Mouse (Mus musculus): ENCODE measurements around the gene Cdkn2aip. TPM values are rescaled to one million over a fixed set of nuclear protein-coding genes. Genes with fewer than 3 reads are reported as not detected.

Gene Cdkn2aip
- polyA plus RNA-seq (2012; rRNA removed) = 22.2 and 22.8 TPM in 2 replicates

DNA sequence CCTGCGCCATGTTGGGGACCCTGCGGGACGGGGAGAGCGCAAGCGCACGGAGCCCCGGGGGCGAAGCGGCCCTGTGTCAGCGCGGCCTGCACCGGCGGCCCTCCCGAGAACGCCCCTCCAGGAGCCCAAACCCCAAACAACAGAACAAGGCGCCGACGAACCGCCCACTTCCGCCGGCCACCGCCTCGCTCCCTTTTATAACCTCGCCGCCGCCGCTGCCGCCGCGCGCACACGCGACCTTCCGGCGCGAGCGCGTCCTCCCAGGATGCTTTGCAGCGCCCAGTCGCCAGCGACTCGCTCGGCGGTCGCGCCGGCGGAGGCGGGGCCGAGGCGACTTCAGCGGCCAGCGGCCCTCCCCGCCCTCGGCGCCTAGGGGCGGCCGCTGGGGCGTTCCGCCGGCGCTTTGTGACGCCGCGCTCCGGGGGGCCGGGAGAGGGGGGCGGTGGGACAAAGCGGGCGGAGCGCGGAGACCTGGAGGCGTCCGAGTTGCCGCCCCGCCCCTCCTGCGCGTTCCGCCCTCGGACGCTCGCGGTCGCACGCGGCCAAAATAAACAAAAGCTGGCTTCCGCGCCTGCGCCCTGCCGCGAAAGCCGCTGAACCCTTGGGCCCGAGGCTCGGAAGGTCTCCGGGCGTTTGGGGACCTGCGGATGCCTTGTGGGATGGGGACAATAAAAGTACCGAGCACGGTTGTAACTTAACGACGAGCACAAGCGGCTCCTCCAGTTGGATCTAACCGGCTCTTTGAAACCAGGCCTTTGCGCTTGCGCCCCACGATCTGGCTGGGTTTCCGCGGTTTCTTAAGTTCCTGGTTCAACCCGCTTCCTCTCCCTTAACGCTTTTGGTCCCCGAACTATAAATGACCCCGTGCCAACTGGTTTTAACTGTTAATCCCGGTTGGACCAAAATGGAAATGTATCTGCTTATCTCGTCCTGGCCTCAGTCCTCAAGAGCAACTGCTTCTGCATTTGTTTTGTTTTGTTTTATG lies at the start of gene Cdkn2aip:
TSS of gene Cdkn2aip (minus strand) at position 172 of the 985 bp plus-strand sequence.

DNA sequence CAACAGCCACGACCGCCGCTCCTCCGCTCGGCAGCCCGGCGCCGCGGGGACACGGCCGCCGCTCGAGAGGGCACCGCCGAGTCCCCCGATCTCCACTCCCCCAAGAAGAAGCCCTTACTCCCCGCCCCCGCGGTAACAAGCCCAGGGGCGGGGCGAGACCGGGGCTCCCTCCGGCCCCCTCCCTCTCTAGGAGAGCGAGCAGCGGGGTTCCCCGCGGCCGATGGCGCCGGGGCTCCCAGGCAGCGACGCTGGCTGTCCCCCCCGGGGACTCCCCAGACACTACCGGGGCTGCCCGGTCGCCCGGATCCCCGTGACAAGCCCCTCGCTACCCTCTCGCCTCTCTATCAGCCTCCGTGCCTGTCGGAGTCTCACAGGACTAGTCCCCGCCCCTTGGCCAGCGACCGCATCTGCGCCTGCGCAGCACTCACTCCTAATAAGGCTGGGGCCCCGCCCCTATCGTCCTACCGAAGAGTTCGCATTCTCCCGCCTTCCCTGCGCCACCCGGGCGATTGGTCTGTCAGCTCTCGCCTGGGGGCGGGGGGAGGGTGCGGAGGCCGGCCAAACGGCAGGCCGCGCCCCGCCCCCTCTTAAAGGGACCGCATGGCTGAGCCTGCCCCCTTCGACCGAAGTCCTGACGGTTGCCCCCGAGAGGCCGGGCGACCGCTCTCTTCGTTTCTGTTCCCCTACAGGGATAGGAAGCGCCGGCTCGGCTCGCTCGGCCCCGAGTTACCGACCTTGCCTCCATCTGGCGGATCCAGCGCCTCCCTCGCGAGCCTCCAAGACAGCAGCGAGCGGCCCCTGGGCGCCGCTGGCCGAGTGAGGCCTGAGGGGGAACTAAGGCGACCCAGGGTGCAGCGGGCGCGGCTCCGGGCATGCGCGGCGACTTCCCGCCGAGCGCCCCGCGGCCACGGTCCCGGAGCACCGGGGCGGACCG lies 38.7 kb downstream of the Cdkn2aip start, which contains the start of gene Ing2:
TSS of gene Ing2 (minus strand) at position 780 of the 934 bp plus-strand sequence.

Other genes with a start within 250 kb of the Cdkn2aip start
- 16.6 and 22.5 TPM in 2 replicates for gene Trappc11, start 180.5 kb downstream of the Cdkn2aip start, polyA plus RNA-seq (2012; rRNA removed)
- 13.9 and 16.9 TPM in 2 replicates for gene Rwdd4a, start 180.3 kb downstream of the Cdkn2aip start, polyA plus RNA-seq (2012; rRNA removed)
- 2.3 and 2.7 TPM in 2 replicates for gene Ing2, start 38.4 kb downstream of the Cdkn2aip start, polyA plus RNA-seq (2012; rRNA removed)
- not detected in 2 replicates for gene Cldn24, start 108.2 kb upstream of the Cdkn2aip start, polyA plus RNA-seq (2012; rRNA removed)
- 0.88 TPM in 2 replicates for gene Cldn22, start 110.5 kb upstream of the Cdkn2aip start, polyA plus RNA-seq (2012; rRNA removed)

Measured in colon, adult 2 months (tissue).